Mouse (Mus musculus) cerebellum, postnatal 14 days (tissue): ENCODE data around the gene Etv6.

Experiments used
- DNase-seq, 2 experiments: peaks; one replicate each; pipeline ENCODE4 v3.0.0; 2021; ENCODE audit warnings: mixed read lengths in 2 of 2

Gene Etv6

GRCm38 (mm10) chr6:134079112-134079511 is 43.6 kb downstream of the Etv6 start:
- peak; percentile 20 to 51 for DNase-seq

GRCm38 (mm10) chr6:134079563-134079962 is 44.1 kb downstream of the Etv6 start:
- no peak for DNase-seq

GRCm38 (mm10) chr6:134080946-134081345 is 45.4 kb downstream of the Etv6 start:
- no peak for DNase-seq

- no peak for DNase-seq
These were observed 46.9 kb downstream of the Etv6 start for GRCm38 (mm10) chr6:134082229-134082920.

GRCm38 (mm10) chr6:134083428-134083827 is 47.9 kb downstream of the Etv6 start:
- no peak for DNase-seq

GRCm38 (mm10) chr6:134086351-134086750 is 50.9 kb downstream of the Etv6 start:
- no peak for DNase-seq

- DNase-seq, result no peak
These were observed 52.2 kb downstream of the Etv6 start for GRCm38 (mm10) chr6:134087709-134088108.

- DNase-seq, result no peak
These were observed 54.3 kb downstream of the Etv6 start for GRCm38 (mm10) chr6:134089671-134090377.

GRCm38 (mm10) chr6:134090378-134090692 is 54.8 kb downstream of the Etv6 start:
- no peak for DNase-seq

GRCm38 (mm10) chr6:134090875-134091274 is 55.4 kb downstream of the Etv6 start:
- DNase-seq, result no peak

GRCm38 (mm10) chr6:134091398-134091801 is 55.9 kb downstream of the Etv6 start:
- no peak for DNase-seq

- peak in 1 of 2 experiments; percentile 4 for DNase-seq
These were observed 58.6 kb downstream of the Etv6 start for GRCm38 (mm10) chr6:134094066-134094465.

- no peak for DNase-seq
These were observed 59.1 kb downstream of the Etv6 start for GRCm38 (mm10) chr6:134094620-134095019.

GRCm38 (mm10) chr6:134095582-134095981 is 60.1 kb downstream of the Etv6 start:
- DNase-seq, result no peak

GRCm38 (mm10) chr6:134099976-134100743 is 64.7 kb downstream of the Etv6 start:
- no peak for DNase-seq

- no peak for DNase-seq
These were observed 66.9 kb downstream of the Etv6 start for GRCm38 (mm10) chr6:134102396-134102795.

GRCm38 (mm10) chr6:134103519-134103918 is 68.0 kb downstream of the Etv6 start:
- no peak for DNase-seq

GRCm38 (mm10) chr6:134105514-134106201 is 70.2 kb downstream of the Etv6 start:
- DNase-seq, result peak; percentile 31 to 54

GRCm38 (mm10) chr6:134107696-134108095 is 72.2 kb downstream of the Etv6 start:
- DNase-seq, result no peak

GRCm38 (mm10) chr6:134109675-134110074 is 74.2 kb downstream of the Etv6 start:
- no peak for DNase-seq

- DNase-seq, result no peak
These were observed 74.7 kb downstream of the Etv6 start for GRCm38 (mm10) chr6:134110206-134110605.

GRCm38 (mm10) chr6:134111599-134111998 is 76.1 kb downstream of the Etv6 start:
- no peak for DNase-seq

GRCm38 (mm10) chr6:134112753-134113152 is 77.3 kb downstream of the Etv6 start:
- no peak for DNase-seq
